Mouse (Mus musculus) stomach, postnatal 0 days (tissue): Measurements from ENCODE around the gene Mfsd4b3.

Experiments used
- CTCF ChIP-seq: IDR thresholded peaks from 2 replicates; pipeline ENCODE4 v1.5.1; 2016; ENCODE audit warnings: antibody characterized with exemption, low read depth, mild to moderate bottlenecking, moderate library complexity
- EP300 ChIP-seq: optimal IDR thresholded peaks from 2 replicates; pipeline ENCODE3; 2016; ENCODE audit warnings: antibody characterized with exemption

- TF ChIP-seq CTCF (no peak), EP300 (no peak)
These were observed 31.2 kb upstream of the Mfsd4b3 start for GRCm38 (mm10) chr10:39991155-39991554.
